Mouse (Mus musculus) lung, adult 2 months (tissue): ENCODE measurements around the gene Il17rd. TPM values are rescaled to one million over a fixed set of nuclear protein-coding genes. Genes with fewer than 3 reads are reported as not detected.

Source experiments
- DNase-seq: peaks from one replicate; pipeline ENCODE4 v3.0.0; 2022
- H3K4me1 ChIP-seq: fragments of 200-500 bp; 2 replicates; pipeline ENCODE4 v1.6.1; 2011; ENCODE audit warnings: low read length; ENCODE audit not compliant: control insufficient read depth, insufficient read depth
- H3K4me3 ChIP-seq: fragments of 200-500 bp; replicated peaks from 2 replicates; pipeline ENCODE3; 2011; ENCODE audit warnings: low read depth, mild to moderate bottlenecking, control low read depth, low read length; ENCODE audit errors: extremely low read depth
- CTCF ChIP-seq: fragments of 200-500 bp; IDR thresholded peaks from 2 replicates; pipeline ENCODE4 v1.5.1; 2011; ENCODE audit warnings: mild to moderate bottlenecking, low read length, control low read depth; ENCODE audit not compliant: insufficient read depth
- POLR2A ChIP-seq: fragments of 200-500 bp; IDR thresholded peaks from 2 replicates; pipeline ENCODE4 v1.6.1; 2011; ENCODE audit warnings: low read depth, mild to moderate bottlenecking, control low read depth, low read length, borderline replicate concordance; ENCODE audit errors: extremely low read depth
- WGBS: fragments of 180-500 bp; shearing (Covaris S2); methylation state at CpG from one replicate; pipeline ENCODE4 v1.1.7; 2018; 5-methylcytosine and 5-hydroxymethylcytosine counted together
- polyA plus RNA-seq: library from polyadenylated mRNA; depleted of rRNA; stranded (reverse); fragments of >200 nt; gene quantifications from 2 replicates; pipeline ENCODE4 v1.2.3, GENCODE M21; 2012; rRNA removed

Il17rd gene
- polyA plus RNA-seq, 1 experiment, result 11.3 TPM

DNA sequence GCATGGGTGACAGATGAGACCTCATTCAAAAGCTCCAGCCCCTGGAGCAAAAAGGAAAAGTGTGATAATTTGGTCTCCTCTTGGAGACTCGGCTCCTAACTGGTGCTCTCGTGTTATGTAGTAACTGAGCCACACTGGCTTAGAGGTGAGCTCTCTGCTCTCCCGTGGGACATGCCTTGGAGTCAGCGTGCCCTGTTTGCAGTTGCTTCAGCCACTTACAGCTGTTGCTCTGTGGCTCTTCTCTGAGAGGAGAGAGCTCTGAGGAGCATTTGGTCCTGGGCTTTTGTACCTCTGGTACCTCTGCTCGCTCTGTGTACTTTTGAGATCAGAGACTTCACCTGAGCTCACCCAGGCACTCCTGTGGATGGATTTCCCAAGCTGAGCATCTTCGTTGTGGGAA, 116.3 kb downstream of the Il17rd start:
- DNase-seq, result no peak
- Histone ChIP-seq H3K4me3 (no peak overlapping the region), H3K4me1 (no peaks in the 10 kb centered on the region)
- 71% methylated on average over 6 of the region's 6 CpGs for WGBS
- no peak for TF ChIP-seq CTCF
- TF ChIP-seq POLR2A, result no peak

- WGBS, result 89% methylated on average over 6 of the region's 6 CpGs
- no peak for TF ChIP-seq CTCF
- TF ChIP-seq POLR2A, result no peak
Observed at GRCm38 (mm10) chr14:27156032-27156431, 117.3 kb downstream of the Il17rd start.

More at GRCm38 (mm10) chr14:27156032-27156431, 117.3 kb downstream of the Il17rd start:
- no peak overlapping the region for H3K4me3 ChIP-seq
- DNase-seq, result no peak
- no peaks in the 10 kb centered on the region for H3K4me1 ChIP-seq

Other genes starting within 250 kb of the Il17rd start
- gene Asb14, start 144.4 kb upstream of the Il17rd start, polyA plus RNA-seq, result 2.6 and 4.8 TPM in 2 replicates
- gene Appl1, start 67.7 kb upstream of the Il17rd start, polyA plus RNA-seq, result 3.2 and 6.1 TPM in 2 replicates
- gene Hesx1, start 44.5 kb upstream of the Il17rd start, polyA plus RNA-seq, result not detected in 2 replicates
- gene Arhgef3, start 76.0 kb downstream of the Il17rd start, polyA plus RNA-seq, result 36.6 and 48.5 TPM in 2 replicates